Mouse (Mus musculus): ENCODE results near the gene Cavin1. TPM values are rescaled to one million over a fixed set of nuclear protein-coding genes. Genes with fewer than 3 reads are reported as not detected.

The Cavin1 gene
- polyA plus RNA-seq, 1 experiment from 2014 or later: 113 TPM

DNA sequence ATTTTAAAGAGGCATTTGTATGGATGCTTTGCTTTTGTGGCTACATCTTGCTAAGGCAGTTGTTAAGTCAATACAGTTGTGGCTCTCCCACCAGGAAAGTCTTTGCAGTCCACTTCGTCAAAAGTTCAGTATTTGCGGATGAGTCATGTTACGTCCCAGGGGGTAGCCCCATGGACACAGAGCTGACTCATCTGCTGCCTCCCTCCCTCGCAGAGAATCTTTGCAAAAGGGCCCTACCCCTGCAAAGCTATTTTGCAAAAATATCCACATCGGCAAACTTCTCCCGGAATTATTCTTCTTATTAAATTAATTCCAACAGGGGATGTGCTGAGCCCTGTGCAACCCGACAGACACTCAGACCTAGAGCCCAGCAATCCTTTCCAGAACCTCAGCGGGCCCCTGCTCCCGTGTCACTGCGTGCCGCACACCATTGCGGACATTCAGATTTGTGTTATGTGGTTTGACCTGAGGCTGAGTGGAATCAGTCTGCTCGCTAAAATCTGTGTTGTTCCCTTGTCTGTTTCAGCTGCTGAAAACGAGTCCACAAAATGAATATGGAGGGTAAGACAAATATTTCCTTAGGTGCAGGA is 3.8 kb upstream of the Cavin1 start:
- H3K9me3 ChIP-seq (replicated peaks; ENCODE audit: control insufficient read depth, low read length): no peaks in the 10 kb centered on the region
- no peak overlapping the region for H3K9ac ChIP-seq (ENCODE audit: low read depth, low read length)
- no peak overlapping the region for H3K4me3 ChIP-seq (ENCODE audit: low read depth, low read length)
- no peaks in the 10 kb centered on the region for H3K27me3 ChIP-seq (ENCODE audit: control insufficient read depth, insufficient read depth, low read length)
- whole genome bisulfite sequencing (ENCODE audit: insufficient replicate concordance): 67% methylated on average over 14 of the region's 14 CpGs
- H3K4me2 ChIP-seq: no peak overlapping the region
- ATAC-seq (replicated peaks; ENCODE audit: insufficient number of reproducible peaks, low FRiP score, low TSS enrichment): no peak
- H3K4me1 ChIP-seq (ENCODE audit: control insufficient read depth, insufficient read depth, low read length): peaks cover 9% of the 10 kb centered on the region
- H3K27ac ChIP-seq (ENCODE audit: low read depth, low read length): no peak overlapping the region
- H3K36me3 ChIP-seq (ENCODE audit: control insufficient read depth, insufficient read depth, low read length): no peaks in the 10 kb centered on the region

DNA sequence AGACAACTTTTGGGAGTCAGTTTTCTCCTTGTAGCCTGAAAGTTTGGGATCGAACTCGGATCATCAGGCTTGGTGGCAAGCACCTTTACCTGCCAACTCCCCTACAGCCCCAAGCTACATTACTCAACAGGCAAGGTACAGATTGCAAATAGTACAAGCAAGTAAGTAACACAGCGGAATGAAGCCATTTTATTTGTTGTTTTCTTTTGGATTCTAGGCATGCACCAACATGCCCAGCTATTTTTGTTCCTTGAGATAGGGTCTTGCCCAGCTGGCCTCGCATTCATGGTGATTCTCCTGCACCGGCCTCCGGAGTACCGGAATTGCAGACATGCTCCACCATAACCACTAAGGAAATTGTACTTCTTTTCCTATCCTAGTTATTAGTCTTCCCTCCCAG is 2.6 kb upstream of the Cavin1 start:
- Histone ChIP-seq H3K27me3 (ENCODE audit: control insufficient read depth, insufficient read depth, low read length) (no peaks in the 10 kb centered on the region), H3K4me3 (ENCODE audit: low read depth, low read length) (no peak overlapping the region), H3K36me3 (ENCODE audit: control insufficient read depth, insufficient read depth, low read length) (no peaks in the 10 kb centered on the region), H3K4me1 (ENCODE audit: control insufficient read depth, insufficient read depth, low read length) (peaks cover 12% of the 10 kb centered on the region), H3K4me2 (no peak overlapping the region), H3K9ac (ENCODE audit: low read depth, low read length) (no peak overlapping the region), H3K27ac (ENCODE audit: low read depth, low read length) (no peak overlapping the region), H3K9me3 (replicated peaks; ENCODE audit: control insufficient read depth, low read length) (no peaks in the 10 kb centered on the region)
- WGBS (ENCODE audit: insufficient replicate concordance): 80% methylated on average over 7 of the region's 7 CpGs
- no peak for ATAC-seq (replicated peaks; ENCODE audit: insufficient number of reproducible peaks, low FRiP score, low TSS enrichment)

DNA sequence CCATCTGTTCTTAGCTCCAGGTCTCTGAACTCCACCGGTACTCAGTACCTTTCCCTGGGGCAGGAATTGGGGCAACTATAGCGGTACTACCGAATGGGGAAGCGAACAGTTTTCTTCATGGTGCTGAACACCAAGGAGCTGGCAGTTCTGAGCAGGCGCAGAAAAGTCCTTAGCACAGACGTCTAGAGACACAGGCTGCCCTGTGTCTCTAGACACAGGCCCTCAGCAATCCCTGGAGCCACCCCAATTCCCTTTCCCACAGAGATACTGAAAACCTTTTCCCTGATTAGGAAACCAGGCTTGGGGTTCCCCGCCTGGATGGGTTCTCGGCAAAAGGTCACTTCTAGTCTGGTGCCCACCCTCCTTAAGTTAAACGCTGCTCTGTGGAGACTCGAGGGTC is 768 bp upstream of the Cavin1 start:
- H3K4me3 ChIP-seq (ENCODE audit: low read depth, low read length): peak overlapping the region; percentile 85
- H3K9me3 ChIP-seq (replicated peaks; ENCODE audit: control insufficient read depth, low read length): no peaks in the 10 kb centered on the region
- peak overlapping the region; percentile 94; the same call in 1 of the 2 replicates for H3K9ac ChIP-seq (ENCODE audit: low read depth, low read length)
- ATAC-seq (replicated peaks; ENCODE audit: insufficient number of reproducible peaks, low FRiP score, low TSS enrichment): no peak
- 61% methylated on average over 10 of the region's 10 CpGs for WGBS (ENCODE audit: insufficient replicate concordance)
- H3K36me3 ChIP-seq (ENCODE audit: control insufficient read depth, insufficient read depth, low read length): no peaks in the 10 kb centered on the region
- peak overlapping the region; percentile 88; the same call in 1 of the 2 replicates for H3K27ac ChIP-seq (ENCODE audit: low read depth, low read length)
- peak overlapping the region; percentile 73 for H3K4me2 ChIP-seq
- H3K4me1 ChIP-seq (ENCODE audit: control insufficient read depth, insufficient read depth, low read length): peaks cover 26% of the 10 kb centered on the region
- H3K27me3 ChIP-seq (ENCODE audit: control insufficient read depth, insufficient read depth, low read length): no peaks in the 10 kb centered on the region

- H3K9me3 ChIP-seq (replicated peaks; ENCODE audit: control insufficient read depth, low read length): no peaks in the 10 kb centered on the region
- ATAC-seq (replicated peaks; ENCODE audit: insufficient number of reproducible peaks, low FRiP score, low TSS enrichment): peak; percentile 40; the same call in 1 of the 2 replicates
- H3K4me3 ChIP-seq (ENCODE audit: low read depth, low read length): peak overlapping the region; percentile 85
- H3K27me3 ChIP-seq (ENCODE audit: control insufficient read depth, insufficient read depth, low read length): no peaks in the 10 kb centered on the region
- H3K4me1 ChIP-seq (ENCODE audit: control insufficient read depth, insufficient read depth, low read length): peaks cover 41% of the 10 kb centered on the region
- no peaks in the 10 kb centered on the region for H3K36me3 ChIP-seq (ENCODE audit: control insufficient read depth, insufficient read depth, low read length)
- H3K4me2 ChIP-seq: peak overlapping the region; percentile 73
- under 1% methylated on average over 65 of the region's 65 CpGs for WGBS (ENCODE audit: insufficient replicate concordance)
- peak overlapping the region; percentile 94 for H3K9ac ChIP-seq (ENCODE audit: low read depth, low read length)
- H3K27ac ChIP-seq (ENCODE audit: low read depth, low read length): peak overlapping the region; percentile 88
Measured at GRCm38 (mm10) chr11:100969744-100970556, 737 bp downstream of the Cavin1 start.

DNA sequence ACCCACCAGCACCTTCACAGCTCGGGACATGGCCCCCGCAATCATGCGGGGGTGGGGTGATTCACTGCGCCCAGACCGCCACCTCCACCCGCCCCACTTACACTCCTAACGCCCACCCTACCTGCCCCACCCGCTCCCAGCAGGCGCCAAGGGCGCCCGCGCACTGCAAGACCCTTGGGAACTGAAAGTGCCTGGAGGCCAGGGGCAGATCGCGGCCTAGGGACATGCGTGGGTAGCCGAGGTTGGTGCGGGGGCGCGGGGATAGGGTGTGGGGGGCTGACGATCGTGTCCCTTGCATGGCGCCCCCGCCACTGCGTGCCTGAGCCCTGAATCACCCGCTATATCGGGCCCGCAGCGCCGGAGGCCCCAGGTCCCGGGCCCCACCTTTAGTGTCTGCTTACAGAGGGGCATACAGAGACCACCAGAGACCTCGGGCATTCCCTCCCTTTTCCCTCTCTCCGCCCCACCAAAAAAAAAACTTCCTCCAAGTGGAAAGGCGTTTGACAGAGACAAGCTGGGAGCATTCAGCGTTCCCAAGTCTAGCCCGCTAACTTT is 1.4 kb downstream of the Cavin1 start:
- peak overlapping the region; percentile 73 for H3K4me2 ChIP-seq
- no peaks in the 10 kb centered on the region for H3K27me3 ChIP-seq (ENCODE audit: control insufficient read depth, insufficient read depth, low read length)
- H3K9me3 ChIP-seq (replicated peaks; ENCODE audit: control insufficient read depth, low read length): no peaks in the 10 kb centered on the region
- H3K4me1 ChIP-seq (ENCODE audit: control insufficient read depth, insufficient read depth, low read length): peaks cover 47% of the 10 kb centered on the region
- peak overlapping the region; percentile 94 for H3K9ac ChIP-seq (ENCODE audit: low read depth, low read length)
- ATAC-seq (replicated peaks; ENCODE audit: insufficient number of reproducible peaks, low FRiP score, low TSS enrichment): no peak
- no peaks in the 10 kb centered on the region for H3K36me3 ChIP-seq (ENCODE audit: control insufficient read depth, insufficient read depth, low read length)
- H3K27ac ChIP-seq (ENCODE audit: low read depth, low read length): peak overlapping the region; percentile 88
- 3% methylated on average over 35 of the region's 35 CpGs for WGBS (ENCODE audit: insufficient replicate concordance)
- H3K4me3 ChIP-seq (ENCODE audit: low read depth, low read length): peak overlapping the region; percentile 85

GRCm38 (mm10) chr11:100968501-100968900 is 2.2 kb downstream of the Cavin1 start:
- peak overlapping the region; percentile 94 for H3K9ac ChIP-seq (ENCODE audit: low read depth, low read length)
- H3K4me3 ChIP-seq (ENCODE audit: low read depth, low read length): peak overlapping the region; percentile 85

DNA sequence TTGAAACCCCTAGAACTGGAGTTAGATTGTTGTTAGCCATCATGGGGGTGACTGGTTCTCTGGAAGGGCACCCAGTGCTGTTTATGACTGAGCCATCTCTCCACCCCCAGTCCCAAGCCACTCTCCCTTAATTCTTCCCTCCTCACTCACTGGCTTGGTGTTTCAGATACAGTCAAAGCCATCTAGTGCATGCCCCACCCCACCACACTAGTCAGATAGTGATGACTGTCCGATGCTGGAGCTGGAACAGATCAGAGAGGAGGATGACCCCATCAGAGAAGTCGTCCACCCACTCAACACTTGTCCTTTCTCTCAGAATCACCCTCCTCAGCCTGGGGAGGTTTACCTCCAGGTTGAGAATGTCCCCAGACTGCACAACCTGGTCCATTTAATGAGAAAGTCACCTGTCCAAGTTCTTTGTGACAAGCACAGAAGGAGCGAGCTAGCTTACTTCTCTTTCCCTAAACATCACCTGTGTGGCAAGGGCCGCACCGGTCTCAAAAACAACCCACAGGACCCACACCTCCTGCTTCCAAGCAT is 2.7 kb downstream of the Cavin1 start:
- 61% methylated on average over 5 of the region's 5 CpGs for WGBS (ENCODE audit: insufficient replicate concordance)
- Histone ChIP-seq H3K36me3 (ENCODE audit: control insufficient read depth, insufficient read depth, low read length) (0 out of 2 replicates have a peak, but pooled peaks cover 2% of the 10 kb centered on the region), H3K4me2 (peak overlapping the region; percentile 73), H3K27ac (ENCODE audit: low read depth, low read length) (peak overlapping the region; percentile 88), H3K9me3 (replicated peaks; ENCODE audit: control insufficient read depth, low read length) (no peaks in the 10 kb centered on the region), H3K9ac (ENCODE audit: low read depth, low read length) (peak overlapping the region; percentile 94), H3K4me3 (ENCODE audit: low read depth, low read length) (peak overlapping the region; percentile 85), H3K4me1 (ENCODE audit: control insufficient read depth, insufficient read depth, low read length) (peaks cover 56% of the 10 kb centered on the region), H3K27me3 (ENCODE audit: control insufficient read depth, insufficient read depth, low read length) (no peaks in the 10 kb centered on the region)
- no peak for ATAC-seq (replicated peaks; ENCODE audit: insufficient number of reproducible peaks, low FRiP score, low TSS enrichment)

More at GRCm38 (mm10) chr11:100968501-100968900, 2.2 kb downstream of the Cavin1 start:
- H3K36me3 ChIP-seq (ENCODE audit: control insufficient read depth, insufficient read depth, low read length): 0 out of 2 replicates have a peak, but pooled peaks cover 2% of the 10 kb centered on the region
- peak overlapping the region; percentile 73 for H3K4me2 ChIP-seq
- H3K9me3 ChIP-seq (replicated peaks; ENCODE audit: control insufficient read depth, low read length): no peaks in the 10 kb centered on the region
- no peak for ATAC-seq (replicated peaks; ENCODE audit: insufficient number of reproducible peaks, low FRiP score, low TSS enrichment)
- H3K27me3 ChIP-seq (ENCODE audit: control insufficient read depth, insufficient read depth, low read length): no peaks in the 10 kb centered on the region
- WGBS (ENCODE audit: insufficient replicate concordance): 64% methylated on average over 5 of the region's 5 CpGs
- peak overlapping the region; percentile 88 for H3K27ac ChIP-seq (ENCODE audit: low read depth, low read length)
- H3K4me1 ChIP-seq (ENCODE audit: control insufficient read depth, insufficient read depth, low read length): peaks cover 51% of the 10 kb centered on the region

- Histone ChIP-seq H3K4me2 (peak overlapping the region; percentile 73), H3K9ac (ENCODE audit: low read depth, low read length) (peak overlapping the region; percentile 94), H3K27ac (ENCODE audit: low read depth, low read length) (peak overlapping the region; percentile 88), H3K27me3 (ENCODE audit: control insufficient read depth, insufficient read depth, low read length) (no peaks in the 10 kb centered on the region), H3K4me1 (ENCODE audit: control insufficient read depth, insufficient read depth, low read length) (peaks cover 62% of the 10 kb centered on the region), H3K4me3 (ENCODE audit: low read depth, low read length) (peak overlapping the region; percentile 85), H3K36me3 (ENCODE audit: control insufficient read depth, insufficient read depth, low read length) (0 out of 2 replicates have a peak, but pooled peaks cover 2% of the 10 kb centered on the region), H3K9me3 (replicated peaks; ENCODE audit: control insufficient read depth, low read length) (no peaks in the 10 kb centered on the region)
- no peak for ATAC-seq (replicated peaks; ENCODE audit: insufficient number of reproducible peaks, low FRiP score, low TSS enrichment)
- WGBS (ENCODE audit: insufficient replicate concordance): 16% methylated on average over 5 of the region's 5 CpGs
Measured at GRCm38 (mm10) chr11:100967376-100967775, 3.3 kb downstream of the Cavin1 start.

All from heart, embryonic 11.5 days (tissue).